Mouse (Mus musculus): ENCODE results near the gene Clca3a1. TPM values are rescaled to one million over a fixed set of nuclear protein-coding genes. Genes with fewer than 3 reads are reported as not detected.

The Clca3a1 gene
- polyA plus RNA-seq, 1 experiment from 2014 or later = 0.27 TPM

DNA sequence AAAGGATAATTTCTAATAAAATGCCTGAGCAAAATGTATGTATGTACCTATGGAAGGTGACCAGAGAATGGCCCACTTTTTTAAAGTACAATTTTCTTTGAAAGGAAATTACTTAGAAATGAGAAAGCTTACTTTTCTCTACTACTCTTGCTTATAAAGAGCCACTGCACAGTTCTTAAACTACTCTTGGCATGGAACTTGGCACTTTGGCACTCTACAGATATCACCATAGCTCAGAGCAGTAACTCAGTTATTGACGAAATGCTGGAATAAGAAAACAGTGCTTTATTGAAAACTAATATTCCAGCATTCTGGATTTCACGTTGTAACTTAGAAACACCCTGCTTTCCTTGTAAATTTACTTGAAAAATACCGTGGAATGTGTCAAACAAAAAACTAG is 43.7 kb downstream of the Clca3a1 start:
- no peak for ATAC-seq (ENCODE audit: low FRiP score)
- Histone ChIP-seq H3K4me1 (peaks cover 30% of the 10 kb centered on the region), H3K36me3 (no peaks in the 10 kb centered on the region), H3K4me3 (replicated peaks) (no peak overlapping the region), H3K27ac (replicated peaks) (no peak overlapping the region), H3K9me3 (replicated peaks) (no peaks in the 10 kb centered on the region), H3K9ac (replicated peaks) (no peak overlapping the region), H3K4me2 (no peak overlapping the region), H3K27me3 (replicated peaks) (no peaks in the 10 kb centered on the region)
- WGBS = 81% methylated on average over 3 of the region's 3 CpGs

DNA sequence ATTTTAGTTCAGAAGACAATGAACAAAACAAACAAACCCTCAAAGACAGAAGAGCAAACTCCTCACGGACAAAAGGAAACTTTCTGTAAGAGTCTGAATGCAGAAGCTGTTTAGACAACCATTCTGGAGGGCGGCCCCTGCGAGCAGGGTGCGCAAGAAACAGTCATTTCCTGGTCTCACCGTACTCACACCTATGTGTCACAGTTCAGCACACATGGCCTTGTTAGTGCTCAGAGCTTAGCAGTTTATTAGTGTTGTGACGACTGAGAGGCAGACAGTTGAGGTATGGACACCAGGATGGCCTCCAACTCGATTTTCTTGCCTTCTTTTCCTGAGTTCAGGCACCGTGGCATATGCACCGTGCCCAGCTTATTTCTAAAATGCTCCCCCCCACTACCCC is 44.9 kb downstream of the Clca3a1 start:
- peak overlapping the region; percentile 9; the same call in 1 of the 2 replicates for H3K4me2 ChIP-seq
- H3K27me3 ChIP-seq (replicated peaks) = no peaks in the 10 kb centered on the region
- H3K36me3 ChIP-seq = peaks cover 12% of the 10 kb centered on the region
- H3K4me1 ChIP-seq = peaks cover 30% of the 10 kb centered on the region
- H3K4me3 ChIP-seq (replicated peaks) = no peak overlapping the region
- H3K9ac ChIP-seq (replicated peaks) = no peak overlapping the region
- no peaks in the 10 kb centered on the region for H3K9me3 ChIP-seq (replicated peaks)
- no peak for ATAC-seq (ENCODE audit: low FRiP score)
- H3K27ac ChIP-seq (replicated peaks) = no peak overlapping the region
- 42% methylated on average over 9 of the region's 9 CpGs for WGBS

DNA sequence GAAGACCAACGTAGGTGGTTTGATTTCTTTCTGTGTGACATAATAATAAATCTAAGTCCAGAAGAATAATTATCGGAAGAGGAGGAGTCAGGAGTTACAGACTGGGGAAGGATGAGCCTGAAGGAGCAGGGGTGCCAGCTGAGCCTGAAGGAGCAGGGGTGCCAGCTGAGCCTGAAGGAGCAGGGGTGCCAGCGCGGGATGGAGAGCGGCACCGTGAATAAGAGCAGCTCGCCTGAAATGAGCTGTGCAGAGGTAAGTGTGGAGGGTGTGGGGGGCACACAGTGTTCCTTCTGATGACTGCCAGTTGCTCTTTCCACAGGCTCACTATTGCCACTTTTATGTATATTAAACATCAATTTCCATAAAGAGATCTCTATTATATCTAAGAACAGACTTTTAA is 45.7 kb downstream of the Clca3a1 start:
- 54% methylated on average over 7 of the region's 7 CpGs for WGBS
- no peak overlapping the region for H3K9ac ChIP-seq (replicated peaks)
- no peak for ATAC-seq (ENCODE audit: low FRiP score)
- H3K36me3 ChIP-seq = peaks cover 16% of the 10 kb centered on the region
- H3K4me3 ChIP-seq (replicated peaks) = no peak overlapping the region
- H3K27me3 ChIP-seq (replicated peaks) = no peaks in the 10 kb centered on the region
- no peaks in the 10 kb centered on the region for H3K9me3 ChIP-seq (replicated peaks)
- no peak overlapping the region for H3K27ac ChIP-seq (replicated peaks)
- H3K4me1 ChIP-seq = peaks cover 30% of the 10 kb centered on the region
- no peak overlapping the region for H3K4me2 ChIP-seq

DNA sequence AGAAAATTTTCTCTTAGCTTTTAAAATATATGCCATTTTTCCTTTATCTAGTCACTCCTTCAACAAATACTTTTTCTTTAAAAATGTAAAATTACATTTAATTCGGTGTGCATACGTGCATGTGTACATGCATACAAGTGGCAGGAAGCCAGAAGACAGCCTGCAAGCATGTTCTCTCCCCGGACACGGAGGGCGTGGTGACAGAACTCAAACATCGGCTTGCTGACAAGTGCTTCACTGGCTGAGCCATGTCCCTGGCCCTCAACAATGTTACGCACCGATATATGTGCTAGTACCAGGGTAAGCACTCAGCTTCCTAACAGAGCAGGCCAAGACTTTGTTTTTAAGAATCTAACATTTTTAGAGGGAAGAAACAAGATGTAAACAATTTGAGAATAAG is 46.2 kb downstream of the Clca3a1 start:
- Histone ChIP-seq H3K9me3 (replicated peaks) (no peaks in the 10 kb centered on the region), H3K27me3 (replicated peaks) (no peaks in the 10 kb centered on the region), H3K4me2 (no peak overlapping the region), H3K4me3 (replicated peaks) (no peak overlapping the region), H3K36me3 (peaks cover 16% of the 10 kb centered on the region), H3K27ac (replicated peaks) (no peak overlapping the region), H3K4me1 (peaks cover 30% of the 10 kb centered on the region), H3K9ac (replicated peaks) (no peak overlapping the region)
- 84% methylated on average over 8 of the region's 8 CpGs for WGBS
- no peak for ATAC-seq (ENCODE audit: low FRiP score)

DNA sequence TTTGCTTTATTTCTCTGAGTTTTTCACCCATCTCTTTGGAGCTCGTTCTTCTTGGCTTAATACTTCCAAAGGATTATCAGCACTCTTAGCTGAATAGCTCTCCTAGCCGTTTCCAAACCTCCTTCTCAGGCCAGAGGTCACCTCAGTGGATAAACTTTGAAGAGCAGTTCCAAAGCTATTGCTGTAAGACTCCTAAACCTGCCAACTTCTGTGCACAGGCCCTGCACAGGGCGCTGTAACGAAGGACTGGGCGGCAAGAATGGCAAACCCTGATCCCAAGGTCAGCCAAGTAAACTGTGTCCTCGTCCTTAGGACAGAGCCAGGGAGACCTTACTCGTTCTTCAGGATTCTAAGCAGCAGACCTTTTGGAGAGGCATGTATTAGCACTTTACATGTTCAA is 46.7 kb downstream of the Clca3a1 start:
- no peak overlapping the region for H3K9ac ChIP-seq (replicated peaks)
- H3K27ac ChIP-seq (replicated peaks) = no peak overlapping the region
- no peak for ATAC-seq (ENCODE audit: low FRiP score)
- H3K36me3 ChIP-seq = peaks cover 18% of the 10 kb centered on the region
- H3K9me3 ChIP-seq (replicated peaks) = no peaks in the 10 kb centered on the region
- no peaks in the 10 kb centered on the region for H3K27me3 ChIP-seq (replicated peaks)
- H3K4me3 ChIP-seq (replicated peaks) = no peak overlapping the region
- WGBS = 74% methylated on average over 7 of the region's 7 CpGs
- peaks cover 30% of the 10 kb centered on the region for H3K4me1 ChIP-seq
- H3K4me2 ChIP-seq = no peak overlapping the region

DNA sequence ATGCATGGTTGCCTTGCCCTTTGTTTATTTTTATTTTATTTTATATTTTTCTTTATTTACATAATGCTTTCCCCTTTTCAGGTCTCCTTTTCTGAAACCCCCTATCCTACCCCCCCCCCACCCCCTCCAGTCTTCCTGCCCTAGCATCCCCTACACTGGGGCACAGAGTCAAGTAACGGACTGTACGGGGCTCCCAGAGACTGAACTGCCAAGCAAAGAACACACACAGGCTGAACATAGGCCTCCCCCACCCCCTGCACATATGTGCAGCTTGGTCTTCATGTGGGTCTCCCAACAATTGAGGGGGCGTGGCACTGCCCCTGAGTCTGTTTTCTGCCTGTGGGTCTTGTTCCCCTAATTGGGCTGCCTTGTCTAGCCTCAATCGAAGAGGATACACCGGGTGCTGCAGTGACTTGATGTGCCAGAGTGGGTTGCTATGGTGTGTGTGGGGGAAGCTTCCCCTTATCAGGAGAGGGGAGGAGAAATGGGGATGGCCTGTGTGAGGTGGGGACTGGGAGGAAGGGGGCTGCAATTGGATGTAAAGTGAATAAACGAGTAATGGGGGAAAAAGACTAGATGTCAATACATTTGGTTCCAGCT is 49.1 kb downstream of the Clca3a1 start:
- ATAC-seq (ENCODE audit: low FRiP score) = no peak

DNA sequence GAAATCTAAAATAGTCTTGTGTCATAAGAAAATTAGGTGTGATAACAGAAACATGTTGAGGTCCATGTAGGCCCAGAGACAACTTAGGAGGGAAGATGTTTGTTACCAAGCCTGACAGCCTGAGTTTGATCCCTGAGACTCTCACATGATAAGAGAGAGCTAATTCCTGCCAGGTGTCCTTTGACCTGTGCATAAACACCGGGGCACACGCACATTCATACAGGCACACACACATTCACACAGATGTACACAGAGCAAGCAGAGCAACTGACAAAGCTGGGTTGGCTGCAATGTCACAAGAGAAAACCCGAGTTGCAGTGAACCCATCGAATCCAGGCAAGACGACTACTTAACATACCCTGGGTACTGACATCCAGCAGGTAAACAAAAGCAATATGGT is 52.2 kb downstream of the Clca3a1 start:
- 94% methylated on average over 5 of the region's 5 CpGs for WGBS
- Histone ChIP-seq H3K9me3 (replicated peaks) (no peaks in the 10 kb centered on the region), H3K9ac (replicated peaks) (no peak overlapping the region), H3K27ac (replicated peaks) (no peak overlapping the region), H3K36me3 (peaks cover 41% of the 10 kb centered on the region), H3K4me2 (no peak overlapping the region), H3K27me3 (replicated peaks) (no peaks in the 10 kb centered on the region), H3K4me1 (no peaks in the 10 kb centered on the region), H3K4me3 (replicated peaks) (no peak overlapping the region)
- no peak for ATAC-seq (ENCODE audit: low FRiP score)

More for the DNA sequence above, 49.1 kb downstream of the Clca3a1 start:
- H3K27me3 ChIP-seq (replicated peaks) = no peaks in the 10 kb centered on the region
- no peak overlapping the region for H3K27ac ChIP-seq (replicated peaks)
- WGBS = 79% methylated on average over 6 of the region's 6 CpGs
- H3K4me1 ChIP-seq = peaks cover 13% of the 10 kb centered on the region
- H3K36me3 ChIP-seq = peaks cover 28% of the 10 kb centered on the region
- no peaks in the 10 kb centered on the region for H3K9me3 ChIP-seq (replicated peaks)
- no peak overlapping the region for H3K9ac ChIP-seq (replicated peaks)
- H3K4me2 ChIP-seq = no peak overlapping the region
- H3K4me3 ChIP-seq (replicated peaks) = no peak overlapping the region

DNA sequence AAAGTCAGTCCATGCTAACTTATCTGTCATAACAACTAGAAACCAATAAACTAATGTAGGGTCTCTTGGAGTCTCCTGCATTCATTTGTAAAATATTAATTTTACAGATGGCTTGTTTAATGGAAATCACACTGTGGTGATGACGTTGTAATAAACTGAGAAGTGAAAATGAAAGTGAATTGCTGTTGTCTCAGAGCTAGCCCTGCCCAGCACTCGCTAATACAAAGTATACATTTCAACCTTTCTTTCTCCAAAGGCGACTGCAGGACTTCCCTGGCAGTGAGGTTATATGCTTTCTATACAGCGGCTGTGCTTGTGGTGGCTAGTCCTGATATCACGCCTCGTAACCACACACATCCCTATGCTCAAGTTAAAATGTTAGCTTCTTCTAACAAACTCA is 56.8 kb downstream of the Clca3a1 start:
- Histone ChIP-seq H3K27me3 (replicated peaks) (no peaks in the 10 kb centered on the region), H3K4me3 (replicated peaks) (no peak overlapping the region), H3K9ac (replicated peaks) (no peak overlapping the region), H3K9me3 (replicated peaks) (no peaks in the 10 kb centered on the region), H3K36me3 (peaks cover 39% of the 10 kb centered on the region), H3K27ac (replicated peaks) (no peak overlapping the region), H3K4me2 (no peak overlapping the region), H3K4me1 (no peaks in the 10 kb centered on the region)
- 82% methylated on average over 6 of the region's 6 CpGs for WGBS
- no peak for ATAC-seq (ENCODE audit: low FRiP score)

DNA sequence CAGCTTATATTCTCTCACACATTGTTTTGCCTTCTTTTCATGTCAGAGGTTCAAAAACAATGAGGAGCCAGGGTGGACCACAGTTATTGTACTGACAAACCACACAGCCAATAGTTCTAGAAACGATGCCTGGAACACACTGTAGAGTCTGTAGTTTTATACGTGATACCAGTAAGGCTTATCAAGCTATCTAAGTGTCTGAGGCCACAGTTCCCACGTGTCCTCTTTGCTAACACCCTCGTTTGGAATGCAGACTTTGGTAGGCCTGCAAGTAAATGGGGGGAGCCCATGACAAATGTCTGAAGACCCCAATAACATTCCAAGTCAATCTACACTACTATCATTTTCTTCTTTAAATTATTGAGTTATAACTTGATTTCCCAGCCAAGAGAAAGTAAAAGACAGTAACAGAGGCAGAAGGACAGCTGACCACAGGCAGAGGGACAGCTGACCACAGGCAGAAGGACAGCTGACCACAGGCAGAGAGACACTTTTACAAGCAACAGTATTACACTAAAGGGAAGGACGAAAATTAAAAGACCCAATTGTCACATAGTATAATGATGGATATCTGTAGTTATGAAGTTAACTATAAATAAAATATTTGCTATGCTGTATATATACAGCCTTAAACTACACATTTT is 61.9 kb downstream of the Clca3a1 start:
- no peaks in the 10 kb centered on the region for H3K27me3 ChIP-seq (replicated peaks)
- no peak overlapping the region for H3K4me3 ChIP-seq (replicated peaks)
- no peaks in the 10 kb centered on the region for H3K4me1 ChIP-seq
- no peak for ATAC-seq (ENCODE audit: low FRiP score)
- H3K9me3 ChIP-seq (replicated peaks) = no peaks in the 10 kb centered on the region
- no peak overlapping the region for H3K27ac ChIP-seq (replicated peaks)
- WGBS = 88% methylated on average over 5 of the region's 5 CpGs
- H3K4me2 ChIP-seq = no peak overlapping the region
- no peak overlapping the region for H3K9ac ChIP-seq (replicated peaks)
- peaks cover 54% of the 10 kb centered on the region for H3K36me3 ChIP-seq

DNA sequence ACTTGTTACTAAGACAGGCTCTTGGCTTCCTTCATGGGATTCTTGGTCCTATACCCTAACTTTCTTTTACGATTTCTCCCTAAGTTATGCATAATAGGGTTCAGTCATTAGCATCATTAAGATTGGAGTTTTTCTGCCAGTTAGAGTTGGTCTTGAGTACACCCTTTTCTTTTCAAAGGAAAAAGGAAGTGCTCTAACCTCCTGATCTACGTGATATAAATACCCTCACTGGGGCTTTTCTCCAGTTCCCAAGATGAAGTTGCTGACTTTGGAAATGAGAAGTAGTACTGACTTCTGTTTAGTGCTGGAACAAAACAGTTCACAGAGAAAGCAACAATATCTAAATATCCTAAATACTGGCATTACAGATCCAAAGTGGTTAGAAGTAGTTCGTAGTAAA is 62.8 kb downstream of the Clca3a1 start:
- WGBS = 86% methylated on average over 3 of the region's 3 CpGs
- peaks cover 56% of the 10 kb centered on the region for H3K36me3 ChIP-seq
- H3K9me3 ChIP-seq (replicated peaks) = no peaks in the 10 kb centered on the region
- H3K4me2 ChIP-seq = no peak overlapping the region
- no peak overlapping the region for H3K4me3 ChIP-seq (replicated peaks)
- ATAC-seq (ENCODE audit: low FRiP score) = no peak
- no peak overlapping the region for H3K9ac ChIP-seq (replicated peaks)
- no peaks in the 10 kb centered on the region for H3K27me3 ChIP-seq (replicated peaks)
- H3K4me1 ChIP-seq = no peaks in the 10 kb centered on the region
- H3K27ac ChIP-seq (replicated peaks) = no peak overlapping the region

DNA sequence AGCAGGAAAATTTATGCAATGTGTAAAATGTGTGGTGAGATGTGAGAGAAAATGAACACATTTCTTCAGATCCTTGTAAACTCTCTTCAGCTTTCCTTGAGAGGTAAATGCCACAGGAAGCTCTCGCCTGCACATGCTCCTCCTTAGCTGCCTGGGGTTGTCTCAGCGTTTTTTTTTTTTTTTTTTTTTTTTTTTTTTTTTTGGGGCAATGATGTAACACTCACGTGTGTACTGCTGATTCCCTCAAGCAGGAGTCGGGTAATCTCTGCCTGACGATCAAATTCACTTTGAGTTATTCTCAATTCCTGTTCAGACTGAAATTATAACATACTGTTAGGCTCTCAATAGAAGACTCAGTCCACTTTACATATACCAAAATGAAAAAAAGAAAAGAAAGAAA is 63.6 kb downstream of the Clca3a1 start:
- Histone ChIP-seq H3K9ac (replicated peaks) (no peak overlapping the region), H3K27me3 (replicated peaks) (no peaks in the 10 kb centered on the region), H3K4me2 (no peak overlapping the region), H3K4me3 (replicated peaks) (no peak overlapping the region), H3K27ac (replicated peaks) (no peak overlapping the region), H3K9me3 (replicated peaks) (no peaks in the 10 kb centered on the region), H3K4me1 (no peaks in the 10 kb centered on the region), H3K36me3 (peaks cover 52% of the 10 kb centered on the region)
- WGBS = 72% methylated on average over 5 of the region's 5 CpGs
- no peak for ATAC-seq (ENCODE audit: low FRiP score)

DNA sequence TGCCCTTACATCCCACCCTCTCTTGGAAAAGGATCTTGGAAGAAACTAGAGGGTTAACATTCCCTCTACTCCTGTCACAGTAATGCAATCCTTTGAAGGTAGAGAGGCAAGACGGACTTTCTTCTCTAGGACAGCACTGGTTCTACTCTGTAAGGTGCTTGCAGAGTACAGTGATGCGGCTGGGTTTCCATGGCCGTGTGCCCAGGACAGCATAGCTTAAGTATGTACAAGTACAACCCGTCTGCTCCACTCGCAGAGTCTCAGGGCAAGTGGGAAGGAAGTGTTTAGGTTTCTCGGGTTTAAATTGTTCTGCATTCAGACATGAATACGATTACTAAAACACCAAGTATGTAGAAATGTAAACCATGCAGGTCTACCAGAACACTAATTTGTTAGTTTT is 65.8 kb downstream of the Clca3a1 start:
- H3K9me3 ChIP-seq (replicated peaks) = no peaks in the 10 kb centered on the region
- H3K4me2 ChIP-seq = no peak overlapping the region
- peaks cover 50% of the 10 kb centered on the region for H3K36me3 ChIP-seq
- no peak overlapping the region for H3K27ac ChIP-seq (replicated peaks)
- H3K4me3 ChIP-seq (replicated peaks) = no peak overlapping the region
- WGBS = 89% methylated on average over 7 of the region's 7 CpGs
- H3K27me3 ChIP-seq (replicated peaks) = no peaks in the 10 kb centered on the region
- no peaks in the 10 kb centered on the region for H3K4me1 ChIP-seq
- ATAC-seq (ENCODE audit: low FRiP score) = no peak
- no peak overlapping the region for H3K9ac ChIP-seq (replicated peaks)

All from neural tube, embryonic 15.5 days (tissue).